In the genomic region with DNA sequence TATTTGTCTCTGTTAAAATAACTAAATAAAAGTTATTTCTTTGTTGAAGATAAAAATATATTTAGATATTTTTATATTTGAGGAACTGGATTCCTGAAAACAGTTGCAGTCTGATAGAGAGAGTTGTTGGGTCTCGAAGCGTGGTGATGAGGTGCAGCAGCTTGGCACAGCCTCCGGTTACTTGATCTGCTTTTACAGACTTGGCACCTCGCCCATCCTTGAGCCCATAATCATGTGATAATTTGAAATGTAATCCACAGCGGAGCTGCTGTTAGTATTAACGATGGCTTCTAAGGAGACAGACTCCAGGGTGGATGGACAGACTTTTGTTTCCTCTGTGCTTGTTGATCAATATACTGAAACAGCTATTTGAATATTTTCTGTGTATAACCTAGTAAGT, we compare ENCODE assay signal across 9 mouse cellular contexts. TPM values are rescaled to one million over a fixed set of nuclear protein-coding genes. Genes with fewer than 3 reads are reported as not detected.
A peak's percentile ranks its signal among the peaks of the same experiment; 100 is the strongest.
DNase-seq lines count a peak whose midpoint lies in the region; ATAC-seq and TF ChIP-seq lines count a peak whose summit lies in the region.
"Had no signal": no experiment of that assay in that cellular context is flagged by ENCODE, and none has a peak within 500 bp of the region (broad histone marks: within the 10 kb centered on the region; RNA-seq: fewer than 3 reads in every experiment).

No protein-coding gene starts in this region.

- WGBS in lung, adult 2 months, result 6% methylated on average over 6 of the region's 6 CpGs
- 13% methylated on average over 6 of the region's 6 CpGs for WGBS in forebrain, postnatal 0 days
- WGBS in hindbrain, embryonic 12.5 days, result 44% methylated on average over 6 of the region's 6 CpGs

- no peak overlapping the region for H3K4me2 ChIP-seq in forebrain, postnatal 0 days (ENCODE audit: low read depth)
- no peak overlapping the region for H3K4me2 ChIP-seq in hindbrain, embryonic 12.5 days (replicated peaks)
- H3K4me2 ChIP-seq: stomach, embryonic 15.5 days had no signal

- peak; percentile 76 to 85 for DNase-seq in lung, adult 18-20 months
- DNase-seq in lung, adult 2 months, result no peak
- DNase-seq in adrenal gland, postnatal 36 days, result peak; percentile 82 to 83
- peak; percentile 68 for DNase-seq in forebrain, postnatal 0 days
- DNase-seq in left cerebral cortex, postnatal 14 days (ENCODE audit: low spot score in 2 of 2), result peak; percentile 18 to 51
- peak; percentile 49 for DNase-seq in retina, embryonic 14.5 days (ENCODE audit: low spot score)
- no peak for DNase-seq in thymus, postnatal 0 days (ENCODE audit: low spot score)

- no peak overlapping the region for H3K9ac ChIP-seq in forebrain, postnatal 0 days
- no peak overlapping the region for H3K9ac ChIP-seq in hindbrain, embryonic 12.5 days
- H3K9ac ChIP-seq: stomach, embryonic 15.5 days had no signal

- no peak overlapping the region for H3K27ac ChIP-seq in forebrain, postnatal 0 days (ENCODE audit: low read depth, low read length)
- no peak overlapping the region for H3K27ac ChIP-seq in hindbrain, embryonic 12.5 days
- H3K27ac ChIP-seq: stomach, embryonic 15.5 days had no signal

- H3K36me3 ChIP-seq in forebrain, postnatal 0 days (ENCODE audit: insufficient read depth), result no peaks in the 10 kb centered on the region
- H3K36me3 ChIP-seq in hindbrain, embryonic 12.5 days, result no peaks in the 10 kb centered on the region
- H3K36me3 ChIP-seq: stomach, embryonic 15.5 days had no signal

- peaks cover 16% of the 10 kb centered on the region for H3K4me1 ChIP-seq in lung, adult 2 months (ENCODE audit: control insufficient read depth, insufficient read depth, low read length)
- no peaks in the 10 kb centered on the region; the same call in 1 of the 2 replicates for H3K4me1 ChIP-seq in forebrain, postnatal 0 days (ENCODE audit: insufficient read depth)
- peaks cover 35% of the 10 kb centered on the region for H3K4me1 ChIP-seq in hindbrain, embryonic 12.5 days

- intact Hi-C loops in left cerebral cortex, postnatal 14 days (cut with DNase I), result no loop called here

- no peaks in the 10 kb centered on the region for H3K27me3 ChIP-seq in forebrain, postnatal 0 days (ENCODE audit: insufficient read depth, low read length)
- H3K27me3 ChIP-seq in hindbrain, embryonic 12.5 days, result no peaks in the 10 kb centered on the region
- H3K27me3 ChIP-seq: stomach, embryonic 15.5 days had no signal

- H3K4me3 ChIP-seq in lung, adult 2 months (replicated peaks; ENCODE audit: extremely low read depth, low read depth, low read length), result no peak overlapping the region
- no peak overlapping the region for H3K4me3 ChIP-seq in forebrain, postnatal 0 days (ENCODE audit: low read depth, low read length)
- H3K4me3 ChIP-seq in hindbrain, embryonic 12.5 days, result no peak overlapping the region
- H3K4me3 ChIP-seq: stomach, embryonic 15.5 days had no signal

- H3K9me3 ChIP-seq in forebrain, postnatal 0 days (ENCODE audit: low read length), result no peaks in the 10 kb centered on the region
- H3K9me3 ChIP-seq in hindbrain, embryonic 12.5 days (replicated peaks), result no peaks in the 10 kb centered on the region
- H3K9me3 ChIP-seq: stomach, embryonic 15.5 days had no signal

- TF ChIP-seq POLR2A in lung, adult 2 months (IDR thresholded peaks at IDR 0.05; ENCODE audit: borderline replicate concordance, extremely low read depth, low read depth, low read length), result no peak

- TF ChIP-seq CTCF in lung, adult 2 months (IDR thresholded peaks at IDR 0.05; ENCODE audit: insufficient read depth, low read length), result no peak
- TF ChIP-seq CTCF in forebrain, postnatal 0 days (IDR thresholded peaks at IDR 0.05; ENCODE audit: low read depth), result no peak

- peak; percentile 38; the same call in 1 of the 2 replicates for ATAC-seq in forebrain, postnatal 0 days
- ATAC-seq in hindbrain, embryonic 12.5 days (ENCODE audit: low FRiP score), result peak; percentile 68

RNA-seq across cellular contexts. Expression of gene Pten, which starts 35.3 kb away (rescaled TPM):
- 16.8 and 20.2 TPM in 2 replicates for polyA plus RNA-seq in lung, adult 2 months (2012; rRNA removed)
- total RNA-seq in adrenal gland, postnatal 36 days (2021), result 10 to 100 TPM; 73.4 to 83.9 TPM
- total RNA-seq in forebrain, postnatal 0 days (2014; rRNA removed), result 105 and 122 TPM in 2 replicates
- 10.0 and 12.3 TPM in 2 replicates for polyA plus RNA-seq in forebrain, postnatal 0 days (2015; fragmentation: Nextera tagmentation; extraction: Ambion mirVana)
- 14.1 and 15.7 TPM in 2 replicates for polyA plus RNA-seq in hindbrain, embryonic 12.5 days (2016; fragmentation: Nextera tagmentation; extraction: Ambion mirVana)
- total RNA-seq in left cerebral cortex, postnatal 14 days (2021), result 100 to 1,000 TPM; 147 to 158 TPM
- polyA plus RNA-seq in thymus, postnatal 0 days (2015; fragmentation: Nextera tagmentation; extraction: Ambion mirVana), result 17.7 and 22.9 TPM in 2 replicates

RNA-seq across cellular contexts. Expression of gene Atad1, which starts 53.0 kb away (rescaled TPM):
- 8.9 and 14.0 TPM in 2 replicates for polyA plus RNA-seq in lung, adult 2 months (2012; rRNA removed)
- total RNA-seq in adrenal gland, postnatal 36 days (2021), result 10 to 100 TPM; 66.0 to 88.3 TPM
- total RNA-seq in forebrain, postnatal 0 days (2014; rRNA removed), result 135 and 173 TPM in 2 replicates
- polyA plus RNA-seq in forebrain, postnatal 0 days (2015; fragmentation: Nextera tagmentation; extraction: Ambion mirVana), result 119 and 121 TPM in 2 replicates
- 98.6 and 102 TPM in 2 replicates for polyA plus RNA-seq in hindbrain, embryonic 12.5 days (2016; fragmentation: Nextera tagmentation; extraction: Ambion mirVana)
- total RNA-seq in left cerebral cortex, postnatal 14 days (2021), result 100 to 1,000 TPM; 121 to 122 TPM
- 76.7 and 77.8 TPM in 2 replicates for polyA plus RNA-seq in thymus, postnatal 0 days (2015; fragmentation: Nextera tagmentation; extraction: Ambion mirVana)

Comparison
In these comparisons a context has a peak if more than half of its experiments do, and no peak if none do; other contexts are left out.
1. DNase-seq: peak in lung, adult 18-20 months (2 of 2), adrenal gland, postnatal 36 days (2 of 2), forebrain, postnatal 0 days (single experiment), left cerebral cortex, postnatal 14 days (2 of 2) and retina, embryonic 14.5 days (single experiment); none in lung, adult 2 months (single experiment) and thymus, postnatal 0 days (single experiment).